Mouse (Mus musculus) gastrocnemius, postnatal 25 days (tissue): ENCODE measurements at regions not wholly inside any gene's neighbourhood (a gene's known extent, or its start where the extent isn't known, plus 50 kb on each side); places are given as distances from the start of the nearest gene placed in this dataset.
"Not testable (repeated sequence)": the region's sequence is repeated elsewhere in the genome, so short reads cannot be mapped to it uniquely, and the experiment has no call there.

Experiments
- DNase-seq: peaks from one replicate; pipeline ENCODE4 v3.0.0; 2022

DNA sequence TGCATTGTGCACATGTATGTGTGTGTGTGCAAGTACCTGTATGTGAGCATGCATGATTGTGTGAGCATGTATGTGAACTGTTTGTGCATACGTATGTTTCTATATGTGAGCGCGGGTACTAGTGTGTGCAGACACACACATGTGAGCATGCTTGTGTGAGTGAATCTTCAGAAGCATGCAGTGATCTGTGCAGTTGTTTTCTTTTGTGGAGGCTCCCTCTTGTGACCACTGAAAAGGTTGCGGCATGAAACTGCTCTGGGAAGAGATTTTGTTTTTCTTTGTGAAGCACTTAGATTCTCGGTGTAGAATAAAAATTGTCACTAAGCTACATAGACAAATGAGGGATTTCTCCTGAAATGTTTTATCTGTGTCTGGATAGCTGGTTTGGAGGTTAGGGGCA, 189.2 kb upstream of the Rapgef5 start:
- not testable (repeated sequence) for DNase-seq

DNA sequence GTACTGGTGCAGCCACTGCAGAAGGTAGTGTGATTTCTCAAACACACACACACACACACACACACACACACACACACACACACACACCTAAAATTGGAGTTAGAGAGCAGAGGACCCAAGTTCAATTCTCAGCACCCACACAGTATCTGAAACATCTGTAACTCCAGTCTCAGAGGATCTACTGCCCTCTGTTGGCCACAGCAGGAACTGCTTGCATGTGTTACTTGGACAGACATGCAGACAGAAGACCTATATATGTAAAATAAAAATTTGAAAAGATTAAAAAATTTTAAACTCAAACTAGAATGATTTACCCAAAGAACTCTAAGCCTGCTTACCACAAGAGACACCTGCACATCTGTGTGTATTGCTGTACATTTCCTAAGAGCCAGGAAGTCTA, 185.9 kb upstream of the Rapgef5 start:
- no peak for DNase-seq

DNA sequence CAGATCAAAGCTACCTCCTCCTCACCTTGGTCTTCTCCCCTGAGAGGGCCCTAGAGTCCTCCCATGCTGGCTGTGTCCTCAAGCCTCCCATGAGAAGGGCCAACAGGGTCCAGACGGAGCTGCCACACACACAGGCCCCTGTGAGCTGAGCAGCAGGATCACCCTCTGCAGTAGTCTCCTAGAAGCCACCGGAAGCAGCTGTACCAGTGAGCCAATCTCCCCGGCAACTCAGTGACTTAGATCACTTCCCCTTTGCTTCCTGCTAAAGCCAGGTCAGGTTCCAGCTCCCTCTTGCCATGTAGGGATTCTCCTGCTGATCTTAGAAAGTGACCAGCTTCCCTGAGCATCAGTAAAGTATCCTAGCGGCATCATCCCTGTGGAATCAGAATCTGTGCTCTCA, 179.4 kb upstream of the Rapgef5 start:
- no peak for DNase-seq

DNA sequence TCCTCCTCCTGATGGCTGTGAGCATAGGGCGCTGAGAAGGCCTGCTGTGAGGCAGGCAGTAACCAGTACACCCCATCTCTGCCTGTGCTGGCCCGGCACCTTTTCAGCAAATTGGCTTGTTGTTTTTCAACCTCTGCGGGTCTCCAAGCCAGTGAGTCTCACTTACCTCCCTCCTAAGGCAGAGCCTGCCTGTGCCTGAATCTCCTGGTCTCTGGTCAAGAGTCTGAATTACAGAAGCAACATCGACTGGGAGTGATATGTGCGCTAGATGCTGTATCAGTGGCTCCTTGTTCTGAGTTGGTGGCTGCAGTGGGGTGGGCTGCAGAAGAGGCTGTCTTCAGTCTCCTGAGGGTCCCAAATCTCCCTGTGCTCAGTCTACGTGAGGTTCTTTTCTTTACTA, 174.0 kb upstream of the Rapgef5 start:
- no peak for DNase-seq

DNA sequence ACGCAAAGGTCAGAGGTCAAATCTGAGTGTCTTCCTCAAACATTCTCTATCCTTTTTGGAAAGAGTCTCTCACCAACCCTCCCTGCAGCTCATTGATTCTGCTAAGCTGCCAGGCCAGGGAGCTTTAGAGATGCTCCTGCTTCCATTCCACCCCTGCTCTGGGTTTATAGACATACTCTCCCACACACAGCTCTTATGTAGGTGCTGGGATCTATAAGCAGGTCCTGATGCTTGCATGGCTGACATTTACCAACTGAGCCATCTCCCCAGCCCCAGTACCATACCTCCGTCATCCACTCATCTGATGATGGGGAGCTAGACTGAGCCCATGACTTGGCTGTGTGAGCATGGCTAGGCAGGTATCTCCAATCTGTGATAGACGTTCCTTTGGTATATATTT, 173.2 kb upstream of the Rapgef5 start:
- no peak for DNase-seq

DNA sequence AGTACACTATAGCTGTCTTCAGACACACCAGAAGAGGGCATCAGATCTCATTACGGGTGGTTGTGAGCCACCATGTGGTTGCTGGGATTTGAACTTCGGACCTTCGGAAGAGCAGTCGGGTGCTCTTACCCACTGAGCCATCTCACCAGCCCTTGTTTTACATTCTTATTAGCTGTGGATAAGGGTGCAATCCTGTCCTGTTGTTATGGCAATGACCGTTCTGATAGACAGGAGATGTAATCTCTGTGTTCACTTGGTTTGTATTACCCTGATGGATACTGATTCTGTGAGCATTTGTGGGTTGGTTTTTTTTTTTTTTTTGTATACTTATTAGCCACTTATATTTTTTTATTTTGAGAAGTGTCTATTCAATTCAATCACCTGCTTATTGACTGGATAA, 172.7 kb upstream of the Rapgef5 start:
- not testable (repeated sequence) for DNase-seq

DNA sequence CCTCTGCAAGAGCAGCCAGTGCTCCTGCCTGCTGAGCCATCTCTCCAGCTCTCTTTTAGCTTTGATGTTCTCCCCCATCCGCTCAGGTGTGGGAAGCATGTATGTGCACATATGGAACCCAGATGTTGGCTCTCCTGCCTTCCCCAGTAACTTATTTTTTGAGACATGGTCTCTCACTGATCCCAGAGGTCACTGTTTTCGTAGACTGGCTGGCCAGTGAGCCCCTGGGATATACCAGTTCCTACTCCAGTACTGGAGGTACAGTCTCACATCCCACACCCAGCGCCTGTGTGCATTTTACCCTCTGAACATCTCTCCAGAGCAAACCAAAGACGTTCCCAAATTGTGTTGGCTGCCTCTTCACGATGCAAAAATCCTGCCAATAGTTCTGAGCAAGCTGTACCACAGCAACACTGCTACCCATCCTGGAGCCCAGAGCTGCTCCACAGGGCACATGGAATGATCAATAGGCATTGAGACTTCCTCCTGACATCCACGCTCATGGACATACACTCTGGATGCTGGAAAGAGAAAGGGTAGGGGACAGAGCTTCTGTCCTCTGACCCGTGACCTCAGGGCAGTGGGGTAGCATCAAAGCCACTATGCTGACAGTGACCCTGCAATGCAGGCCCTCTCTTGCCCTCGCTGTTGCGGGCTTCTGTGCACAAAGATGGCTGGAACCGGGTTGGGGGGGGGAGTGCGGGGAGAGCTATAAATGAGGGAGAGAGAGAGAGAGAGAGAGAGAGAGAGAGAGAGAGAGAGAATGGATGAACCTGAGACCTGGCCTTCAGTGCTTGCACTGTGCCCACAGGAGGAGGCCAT, 171.8 kb upstream of the Rapgef5 start:
- DNase-seq, result no peak

DNA sequence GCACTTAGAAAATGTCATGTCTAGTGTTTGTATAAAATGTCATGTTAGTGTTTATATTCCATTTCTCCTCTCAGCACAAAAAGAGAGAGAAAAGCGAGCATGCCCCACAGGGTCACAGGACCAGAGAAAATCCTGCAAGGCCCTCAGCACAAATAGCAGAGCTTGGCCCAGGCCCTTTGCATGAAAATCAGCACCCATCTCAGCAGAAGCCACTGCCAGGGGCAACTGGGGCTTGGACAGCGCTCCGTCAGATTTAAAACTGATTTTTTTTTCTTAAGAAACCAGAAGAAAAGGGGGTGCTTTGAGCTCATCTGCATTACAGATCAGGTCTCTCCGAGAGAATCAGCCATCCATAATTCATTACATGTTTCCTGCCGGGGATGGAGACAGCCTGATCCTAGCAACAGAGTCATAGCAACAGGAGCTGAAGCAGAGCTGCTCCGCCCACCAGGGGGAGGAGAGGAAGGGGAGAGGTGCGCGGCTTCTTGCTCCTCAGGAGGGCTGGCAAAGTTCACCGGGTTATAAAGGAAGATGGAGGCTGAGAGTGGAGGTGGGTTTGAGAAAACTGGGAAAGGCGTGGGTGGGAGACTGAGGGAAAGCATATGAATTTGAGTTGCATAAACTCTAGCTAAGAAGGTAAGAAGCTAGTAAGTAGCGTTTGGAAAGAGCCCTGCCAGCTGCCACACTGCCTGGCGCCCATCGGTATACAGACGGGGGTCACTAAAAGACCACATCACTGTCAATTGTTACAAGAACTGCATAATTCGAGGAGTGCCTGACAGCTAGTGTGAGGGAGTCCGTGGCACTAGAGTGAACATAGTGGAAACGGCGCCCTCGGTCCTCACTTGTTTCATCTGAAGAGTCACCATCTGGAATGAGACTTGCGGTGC, 170.9 kb upstream of the Rapgef5 start:
- DNase-seq, result no peak

DNA sequence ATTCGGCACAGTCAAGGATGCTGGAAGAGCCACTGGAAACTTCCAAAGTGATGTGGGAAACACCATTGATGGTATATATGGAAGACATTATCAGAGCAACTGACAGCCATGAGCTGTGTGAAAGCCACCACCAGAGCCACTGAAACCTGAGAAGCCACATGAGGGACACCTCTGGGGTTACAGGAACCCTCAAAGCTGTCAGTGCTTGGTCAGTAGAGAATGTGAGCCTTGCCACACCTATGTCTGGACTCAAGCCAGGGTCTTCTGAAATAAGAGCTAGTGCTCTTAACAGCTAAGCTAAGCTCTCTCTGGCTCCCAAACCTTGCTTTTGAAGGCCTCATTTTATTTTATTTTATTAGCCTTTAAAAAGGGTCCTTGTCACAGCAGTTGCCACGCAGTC, 170.2 kb upstream of the Rapgef5 start:
- no peak for DNase-seq

DNA sequence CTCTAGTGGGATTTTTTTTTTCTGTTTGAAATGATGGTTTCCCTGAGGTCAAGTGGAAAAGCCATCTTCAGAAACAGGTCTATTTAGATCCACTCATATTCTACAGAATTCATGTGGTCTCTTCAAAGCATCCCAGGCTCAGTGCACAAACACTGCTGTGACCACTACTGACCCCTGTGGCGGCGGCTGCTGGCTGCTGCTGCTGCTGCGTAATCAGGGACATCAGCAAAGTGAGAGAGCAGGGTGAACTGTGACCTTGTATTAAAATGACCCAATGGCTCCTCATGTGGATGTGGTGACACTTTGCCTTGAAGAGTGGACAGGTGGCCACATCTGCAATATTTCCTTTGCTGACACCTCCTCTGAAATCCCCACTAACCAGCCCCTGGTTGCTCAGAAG, 169.1 kb upstream of the Rapgef5 start:
- DNase-seq, result no peak

DNA sequence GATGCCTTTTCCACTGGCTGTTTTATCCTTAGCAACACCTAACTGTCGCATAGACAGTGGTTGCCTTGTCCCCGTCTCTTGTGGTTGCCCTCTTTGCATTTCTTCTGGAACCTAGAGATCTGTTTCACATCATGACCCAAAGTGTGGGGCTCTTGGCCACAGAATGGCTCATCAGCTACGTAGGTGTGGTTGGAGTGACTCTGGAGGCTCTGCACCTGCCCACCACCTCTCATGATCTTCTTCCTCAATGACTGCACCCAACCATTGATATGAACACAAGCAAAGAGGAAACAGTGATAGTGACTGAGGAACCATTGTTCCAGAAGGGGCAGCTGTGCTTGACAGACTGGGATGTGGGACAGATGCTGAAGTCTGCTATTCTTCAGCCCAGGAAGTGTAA, 167.8 kb upstream of the Rapgef5 start:
- no peak for DNase-seq

DNA sequence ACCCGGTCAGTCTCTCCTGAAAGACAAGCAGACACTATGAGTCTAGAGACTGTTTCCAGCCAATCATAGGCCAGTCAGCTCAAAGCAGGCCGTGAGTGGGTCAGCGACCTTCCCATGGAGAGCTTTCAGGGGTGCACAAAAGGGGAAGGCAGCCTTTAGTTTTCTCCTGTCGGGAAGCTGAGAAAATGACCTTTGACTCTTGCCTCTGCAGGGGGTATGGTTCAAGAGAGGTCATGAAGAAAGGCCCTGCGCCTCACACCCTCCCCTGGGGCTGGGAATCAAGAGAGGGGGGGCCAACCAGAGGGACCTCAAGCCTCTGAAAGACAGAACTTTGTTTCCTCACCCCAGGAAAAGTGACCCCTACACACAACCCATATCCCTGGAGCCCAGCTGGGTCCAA, 164.4 kb upstream of the Rapgef5 start:
- no peak for DNase-seq

DNA sequence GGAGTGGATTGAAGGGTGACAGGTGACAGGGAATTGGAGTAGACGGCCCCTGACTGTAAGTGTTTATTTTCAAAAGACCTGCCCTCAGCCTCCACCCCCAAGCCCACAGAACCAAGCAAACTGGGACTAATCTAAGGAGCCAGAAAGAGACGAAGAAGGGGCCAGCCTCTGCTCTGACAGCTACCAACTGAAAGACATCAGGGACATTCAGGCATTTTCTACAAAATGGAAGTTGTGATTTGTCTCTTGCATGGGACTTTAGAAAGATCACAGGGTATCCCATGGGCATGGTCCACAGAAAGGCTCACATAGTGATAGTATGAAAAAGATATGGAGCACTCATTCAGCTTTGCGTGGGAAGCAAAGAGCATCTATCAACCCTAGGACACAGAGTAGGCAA, 163.8 kb upstream of the Rapgef5 start:
- no peak for DNase-seq

DNA sequence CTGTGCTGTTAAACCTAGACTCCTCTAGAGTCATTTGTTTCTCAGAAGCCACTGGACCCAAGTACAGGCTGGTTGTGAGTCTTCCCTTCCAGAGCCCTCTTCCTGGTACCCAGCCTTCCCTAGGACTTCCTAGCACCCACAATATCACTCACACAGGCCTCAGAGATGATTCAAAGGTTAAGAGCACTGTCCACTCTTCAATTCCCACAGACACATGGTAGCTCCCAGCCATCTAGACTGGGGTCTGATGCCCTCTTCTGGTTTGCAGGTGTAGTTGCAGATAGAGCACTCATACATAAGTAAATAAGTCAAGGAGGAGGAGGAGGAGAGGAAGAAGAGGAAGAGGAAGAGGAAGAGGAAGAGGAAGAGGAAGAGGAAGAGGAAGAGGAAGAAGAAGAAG, 163.3 kb upstream of the Rapgef5 start:
- no peak for DNase-seq

DNA sequence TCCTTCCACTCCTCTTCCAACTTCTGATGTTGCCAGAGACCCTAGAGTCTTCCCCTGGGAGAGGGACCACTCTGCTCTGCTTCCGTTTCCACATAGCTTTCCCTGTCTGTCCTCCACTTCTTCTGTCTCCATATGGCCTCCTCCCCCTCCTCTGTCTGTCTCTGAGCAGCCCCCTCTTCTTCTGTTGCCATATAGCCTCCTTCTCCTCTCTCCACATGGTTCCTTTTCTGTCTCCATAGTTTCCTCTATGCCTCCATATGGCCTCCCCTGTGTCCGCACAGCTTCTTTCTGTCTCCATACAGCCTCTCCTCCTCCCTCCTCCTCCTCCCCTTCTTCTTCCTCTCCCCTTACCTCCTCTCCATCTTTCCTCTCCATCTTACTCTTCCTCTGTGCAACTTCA, 158.5 kb upstream of the Rapgef5 start:
- no peak for DNase-seq

DNA sequence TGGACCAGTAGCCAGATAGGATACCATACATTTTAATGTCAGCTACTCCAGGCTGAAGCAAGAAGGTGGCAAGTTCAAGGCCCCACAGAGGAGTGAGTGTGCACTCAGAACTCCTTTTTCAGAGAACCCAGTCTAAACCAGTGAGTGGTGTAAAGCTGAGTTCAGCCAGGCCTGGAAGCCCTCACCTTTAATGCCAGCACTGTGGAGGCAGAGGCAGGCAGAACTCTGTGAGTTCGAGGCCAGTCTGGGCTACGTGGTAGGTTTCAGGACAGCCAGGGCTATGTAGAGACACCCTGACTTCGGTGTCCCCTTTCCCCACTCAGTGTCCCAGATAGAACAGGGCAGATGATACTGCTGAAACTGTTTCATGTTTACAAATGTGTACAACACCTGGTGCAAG, 157.4 kb upstream of the Rapgef5 start:
- no peak for DNase-seq

DNA sequence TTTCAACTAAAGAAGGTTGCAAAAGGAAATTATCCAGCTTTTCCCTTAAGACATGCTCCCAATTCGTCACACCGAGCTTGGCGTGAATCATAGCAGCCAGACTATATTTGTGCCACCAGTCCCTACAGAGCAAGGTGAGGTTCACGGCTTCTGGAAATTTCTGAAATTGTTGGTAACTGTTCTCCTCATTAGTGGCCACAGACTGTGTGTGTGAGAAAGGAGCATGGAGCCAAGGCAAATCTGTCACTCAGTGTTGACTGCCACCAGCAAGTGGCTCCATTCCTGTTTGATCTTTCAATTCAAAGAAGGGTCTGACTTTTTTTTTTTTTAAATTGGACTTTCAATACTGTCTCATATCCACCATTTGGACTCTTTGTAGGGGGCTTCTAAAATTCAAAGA, 156.1 kb upstream of the Rapgef5 start:
- no peak for DNase-seq

DNA sequence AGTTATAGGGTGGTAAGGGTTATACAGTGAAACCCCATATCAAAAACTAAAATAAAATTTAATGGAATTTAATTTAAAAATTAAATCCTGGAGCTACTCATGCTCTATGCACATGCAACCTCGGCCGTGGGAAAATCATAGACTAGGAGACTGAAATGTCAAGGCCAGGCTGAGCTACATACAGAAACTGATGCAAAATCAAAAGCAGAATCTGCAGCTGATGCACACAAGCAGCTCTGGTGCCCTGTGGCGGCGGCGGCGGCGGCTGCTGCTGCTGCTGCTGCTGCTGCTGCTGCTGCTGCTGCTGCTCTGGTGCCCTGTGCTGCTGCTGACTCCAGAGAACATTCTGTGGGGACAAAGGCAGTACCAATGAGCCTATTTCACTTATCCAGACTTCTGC, 154.5 kb upstream of the Rapgef5 start:
- no peak for DNase-seq

DNA sequence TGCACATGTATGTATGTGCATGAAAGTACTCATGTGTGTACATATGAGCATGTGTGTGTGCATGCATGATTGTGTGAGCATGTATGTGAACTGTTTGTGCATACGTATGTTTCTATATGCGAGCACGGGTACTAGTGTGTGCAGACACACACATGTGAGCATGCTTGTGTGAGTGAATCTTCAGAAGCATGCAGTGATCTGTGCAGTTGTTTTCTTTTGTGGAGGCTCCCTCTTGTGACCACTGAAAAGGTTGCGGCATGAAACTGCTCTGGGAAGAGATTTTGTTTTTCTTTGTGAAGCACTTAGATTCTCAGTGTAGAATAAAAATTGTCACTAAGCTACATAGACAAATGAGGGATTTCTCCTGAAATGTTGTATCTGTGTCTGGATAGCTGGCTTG, 152.8 kb upstream of the Rapgef5 start:
- DNase-seq, result not testable (repeated sequence)

DNA sequence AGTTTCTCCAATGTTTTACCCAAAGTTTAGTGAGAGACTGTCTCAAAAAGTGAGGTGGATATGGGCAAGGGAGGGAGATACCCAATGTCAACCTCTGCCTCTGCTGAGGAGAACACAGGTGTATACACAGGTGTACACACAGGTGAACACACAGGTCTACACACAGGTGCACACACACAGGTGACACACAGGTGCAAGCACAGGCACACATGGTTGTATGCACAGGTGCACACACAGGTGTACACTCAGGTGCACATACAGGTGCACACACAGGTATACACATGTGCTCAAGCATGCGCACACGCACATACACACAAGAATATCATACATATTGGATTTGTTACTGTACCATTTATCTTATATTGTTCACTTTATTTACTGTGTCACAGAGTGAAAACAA, 151.1 kb upstream of the Rapgef5 start:
- no peak for DNase-seq

DNA sequence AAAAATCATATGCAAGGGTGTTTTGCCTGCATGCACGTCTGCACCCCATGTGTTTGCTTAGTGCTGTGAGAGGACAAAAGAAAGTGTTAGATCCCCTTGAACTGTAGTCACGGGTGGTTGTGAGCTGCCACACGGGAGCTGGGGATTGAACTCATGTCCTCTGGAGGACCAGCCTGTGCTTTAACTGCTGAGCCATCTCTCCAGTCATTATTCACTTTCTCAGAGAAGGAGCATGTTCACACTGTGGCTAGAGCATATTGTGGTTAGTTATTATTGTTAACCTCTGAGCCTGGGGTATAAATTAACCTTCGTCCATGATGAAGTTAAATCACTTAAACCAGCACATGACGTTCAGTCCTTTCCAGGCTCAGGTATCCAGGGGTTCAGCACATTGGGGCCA, 150.4 kb upstream of the Rapgef5 start:
- DNase-seq, result no peak

DNA sequence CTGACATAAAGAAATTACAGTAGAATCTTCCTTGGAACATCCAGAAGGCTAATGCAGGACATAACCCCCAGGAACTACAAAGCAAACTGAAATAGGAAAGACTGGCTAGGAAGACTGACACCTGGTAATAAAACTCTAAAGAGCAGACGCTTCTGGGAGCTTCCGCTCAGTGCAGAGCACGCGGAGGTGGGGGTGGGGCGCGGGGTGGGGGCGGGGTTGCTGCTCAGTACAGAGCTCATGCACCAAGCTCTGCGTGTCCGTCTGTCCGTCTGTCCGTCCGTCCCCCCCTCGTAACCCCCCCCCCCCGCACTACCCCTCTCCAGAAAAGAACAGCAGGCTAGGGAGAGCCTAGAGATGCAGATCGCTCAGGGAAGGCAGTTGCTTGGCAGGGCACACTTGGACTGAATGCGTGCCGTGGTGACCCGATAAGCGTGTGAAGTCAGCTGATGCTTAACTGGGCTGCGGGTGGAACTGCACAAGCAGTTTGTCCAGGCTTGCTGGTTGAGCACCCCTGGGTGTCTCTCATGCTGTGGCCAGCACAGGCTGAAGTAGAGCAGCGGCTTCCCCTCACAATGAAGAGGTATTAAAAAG, 137.9 kb upstream of the Rapgef5 start:
- DNase-seq, result no peak

DNA sequence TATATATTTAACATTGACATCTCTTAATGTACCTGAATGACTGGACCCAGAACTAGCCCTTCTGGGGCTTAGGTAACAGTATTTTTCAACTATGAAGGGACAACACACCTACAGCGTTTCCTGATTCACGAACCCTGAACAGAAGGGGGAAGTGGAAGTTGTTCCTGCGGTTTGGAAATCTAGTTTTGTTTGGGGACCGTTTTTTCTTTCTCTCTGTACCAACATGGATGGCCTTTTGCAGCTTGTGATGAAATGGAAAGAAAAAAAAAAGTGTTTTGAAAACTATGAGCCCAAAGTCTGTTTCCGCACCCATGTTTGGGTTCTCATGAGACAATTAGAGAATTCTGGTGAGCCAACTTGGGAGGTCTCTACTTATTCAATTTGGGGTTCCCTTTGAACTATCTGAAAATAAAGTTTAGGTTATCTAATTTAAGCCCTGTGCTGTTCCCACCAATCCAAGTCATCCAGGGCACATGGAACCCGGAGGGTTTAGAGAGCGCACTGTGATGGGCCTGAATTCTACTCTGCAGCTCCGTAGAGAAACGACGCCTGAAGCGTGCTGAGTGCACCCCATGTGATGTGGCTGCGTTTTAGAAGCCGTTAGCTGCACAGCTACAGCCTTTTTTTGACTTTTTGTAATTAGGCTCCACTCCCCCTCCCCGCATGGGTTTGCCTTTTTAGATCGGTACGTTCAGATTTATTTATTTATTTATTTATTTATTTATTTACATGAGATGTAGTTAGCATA, 137.0 kb upstream of the Rapgef5 start:
- DNase-seq, result no peak
